Mouse (Mus musculus): Measurements from ENCODE around the gene Atg13.

Atg13 gene

GRCm38 (mm10) chr2:91695436-91696224 is 14.7 kb downstream of the Atg13 start:
- DNase-seq (ENCODE audit: low spot score): no peak

- no peak for DNase-seq (ENCODE audit: low spot score)
These were observed 20.9 kb downstream of the Atg13 start for GRCm38 (mm10) chr2:91689452-91689851.

- DNase-seq (ENCODE audit: low spot score): no peak
These were observed 26.5 kb downstream of the Atg13 start for GRCm38 (mm10) chr2:91683919-91684318.

GRCm38 (mm10) chr2:91682850-91683249 is 27.5 kb downstream of the Atg13 start:
- peak; percentile 52 for DNase-seq (ENCODE audit: low spot score)

- DNase-seq (ENCODE audit: low spot score): no peak
These were observed 33.4 kb downstream of the Atg13 start for GRCm38 (mm10) chr2:91676961-91677360.

- DNase-seq (ENCODE audit: low spot score): no peak
These were observed 34.0 kb downstream of the Atg13 start for GRCm38 (mm10) chr2:91676420-91676819.

- no peak for DNase-seq (ENCODE audit: low spot score)
These were observed 35.5 kb downstream of the Atg13 start for GRCm38 (mm10) chr2:91674895-91675294.

GRCm38 (mm10) chr2:91673587-91673986 is 36.8 kb downstream of the Atg13 start:
- DNase-seq (ENCODE audit: low spot score): no peak

- no peak for DNase-seq (ENCODE audit: low spot score)
These were observed 40.3 kb downstream of the Atg13 start for GRCm38 (mm10) chr2:91670038-91670437.

- no peak for DNase-seq (ENCODE audit: low spot score)
These were observed 41.0 kb downstream of the Atg13 start for GRCm38 (mm10) chr2:91669326-91669725.

GRCm38 (mm10) chr2:91667747-91668146 is 42.6 kb downstream of the Atg13 start:
- DNase-seq (ENCODE audit: low spot score): no peak

GRCm38 (mm10) chr2:91666386-91666910 is 43.9 kb downstream of the Atg13 start:
- no peak for DNase-seq (ENCODE audit: low spot score)

GRCm38 (mm10) chr2:91664780-91665179 is 45.6 kb downstream of the Atg13 start:
- no peak for DNase-seq (ENCODE audit: low spot score)

- DNase-seq (ENCODE audit: low spot score): no peak
These were observed 49.4 kb downstream of the Atg13 start for GRCm38 (mm10) chr2:91660981-91661380.

GRCm38 (mm10) chr2:91659657-91660056 is 50.7 kb downstream of the Atg13 start:
- DNase-seq (ENCODE audit: low spot score): no peak

- no peak for DNase-seq (ENCODE audit: low spot score)
These were observed 53.6 kb downstream of the Atg13 start for GRCm38 (mm10) chr2:91656774-91657173.

GRCm38 (mm10) chr2:91655827-91656226 is 54.5 kb downstream of the Atg13 start:
- no peak for DNase-seq (ENCODE audit: low spot score)

GRCm38 (mm10) chr2:91655388-91655787 is 55.0 kb downstream of the Atg13 start:
- no peak for DNase-seq (ENCODE audit: low spot score)

GRCm38 (mm10) chr2:91652863-91653262 is 57.5 kb downstream of the Atg13 start:
- peak; percentile 39 for DNase-seq (ENCODE audit: low spot score)

- DNase-seq (ENCODE audit: low spot score): no peak
These were observed 58.7 kb downstream of the Atg13 start for GRCm38 (mm10) chr2:91651458-91652258.

- no peak for DNase-seq (ENCODE audit: low spot score)
These were observed 59.9 kb downstream of the Atg13 start for GRCm38 (mm10) chr2:91650360-91650995.

- DNase-seq (ENCODE audit: low spot score): peak; percentile 94
These were observed 60.6 kb downstream of the Atg13 start, which contains the start of the genes Zfp408 and Arhgap1 for GRCm38 (mm10) chr2:91649553-91650359. Gene Zfp408, minus strand, starts transcription at chr2:91649791. Gene Arhgap1, plus strand, starts transcription at chr2:91649860.

Data from left cerebral cortex, adult 11 months (tissue).